Mouse (Mus musculus): ENCODE measurements around the gene Slc5a4a. TPM values are rescaled to one million over a fixed set of nuclear protein-coding genes. Genes with fewer than 3 reads are reported as not detected.

Gene Slc5a4a
- total RNA-seq, 2 experiments from 2014 or later = not detected

- DNase-seq = no peak
These were observed 78.7 kb downstream of the Slc5a4a start for GRCm38 (mm10) chr10:76225944-76226343.

GRCm38 (mm10) chr10:76229627-76230026 lies 82.4 kb downstream of the Slc5a4a start:
- no peak for DNase-seq

DNA sequence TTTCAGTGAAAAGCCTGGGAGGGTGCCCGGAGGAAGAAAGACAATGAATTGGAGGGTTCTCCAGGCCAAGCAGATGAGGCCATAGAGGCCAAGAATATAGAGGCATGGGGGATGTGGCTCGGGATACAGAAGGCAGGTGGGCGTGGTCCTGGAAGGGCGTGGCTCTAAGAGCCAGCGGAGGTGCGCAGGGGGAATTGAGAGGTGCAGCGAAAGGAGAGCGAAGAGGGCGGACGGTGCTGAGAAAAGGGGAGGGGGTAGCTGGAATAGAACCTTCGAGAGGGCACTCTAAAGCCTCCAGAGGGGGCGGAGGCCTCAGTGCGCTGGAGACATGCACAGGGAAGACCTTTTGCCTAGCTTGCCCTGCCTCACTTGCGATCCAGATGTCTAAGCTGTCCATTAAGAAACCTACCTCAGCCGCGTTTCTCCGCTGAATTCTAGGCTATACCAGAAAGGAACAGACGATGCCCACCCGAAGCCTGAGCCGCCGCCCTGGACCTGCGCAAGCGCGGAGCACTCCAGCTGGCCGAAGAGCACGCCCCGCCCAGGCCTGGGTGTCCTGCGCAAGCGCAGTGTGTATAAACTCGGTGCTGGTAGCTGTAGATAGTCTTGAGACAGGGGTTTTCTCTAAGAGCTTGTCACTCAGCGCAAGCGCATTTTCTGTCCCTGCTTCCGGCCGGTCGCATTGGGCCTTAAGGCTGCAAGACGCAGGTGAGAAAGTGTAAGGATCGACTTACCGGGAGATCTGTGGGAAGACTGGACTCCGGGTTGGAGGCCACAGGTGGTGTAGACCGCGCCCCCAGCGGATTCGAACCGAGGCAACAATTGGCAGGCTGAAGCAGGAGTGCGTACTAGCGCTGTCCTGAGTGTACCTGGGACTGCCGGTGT lies 90.3 kb downstream of the Slc5a4a start, which contains the start of gene Prmt2:
Gene Prmt2, minus strand, starts transcription at position 525 of the 885 bp plus-strand sequence.
- DNase-seq = peak; percentile 86

Small RNAs within 50 kb of the gene (microRNA-seq; reads per million reads assigned to microRNA genes)
- gene Mir678 (ENCODE audit: borderline replicate concordance in 2 of 2) = 0 reads per million in 2 experiments

Other genes with a start within 250 kb of the Slc5a4a start
- 10 to 100 TPM; 14.9 to 15.2 TPM for gene Smarcb1, start 225.8 kb upstream of the Slc5a4a start, total RNA-seq (2021)
- gene Chchd10, start 214.3 kb upstream of the Slc5a4a start, total RNA-seq (2021) = 1,000 to 10,000 TPM; 1,309 to 1,319 TPM
- 1 to 10 TPM; 1.7 to 3.3 TPM for gene Mmp11, start 211.0 kb upstream of the Slc5a4a start, total RNA-seq (2021)
- not detected for gene Gm867, start 206.8 kb upstream of the Slc5a4a start, total RNA-seq (2021)
- not detected for gene Vpreb3, start 204.4 kb upstream of the Slc5a4a start, total RNA-seq (2021)
- not detected for gene Gm5134, start 192.9 kb upstream of the Slc5a4a start, total RNA-seq (2021)
- 1 to 10 TPM; 5.5 to 9.6 TPM for gene Zfp280b, start 114.8 kb upstream of the Slc5a4a start, total RNA-seq (2021)
- gene Slc5a4b, start 36.5 kb upstream of the Slc5a4a start, total RNA-seq (2021) = not detected
- gene Prmt2, start 90.4 kb downstream of the Slc5a4a start, total RNA-seq (2021) = 1 to 10 TPM; 2.7 to 4.4 TPM
- gene S100b, start 106.4 kb downstream of the Slc5a4a start, total RNA-seq (2021) = 1 to 10 TPM; 4.3 to 6.1 TPM
- 1 to 10 TPM; 4.7 to 5.5 TPM for gene Dip2a, start 197.8 kb downstream of the Slc5a4a start, total RNA-seq (2021)

All from gastrocnemius, postnatal 25 days (tissue).